Mouse (Mus musculus) limb, embryonic 14.5 days (tissue): ENCODE data around the gene Tmem161a. TPM values are rescaled to one million over a fixed set of nuclear protein-coding genes. Genes with fewer than 3 reads are reported as not detected.

Source experiments
- ATAC-seq: fragments of 200-750 bp; cut with Nextera tagmentation; 2 replicates; pipeline ENCODE4 v1.8.0; 2017; ENCODE audit warnings: low read depth, moderate number of reproducible peaks, moderate TSS enrichment; ENCODE audit not compliant: low FRiP score
- DNase-seq: peaks from one replicate; pipeline ENCODE4 v3.0.0-alpha.2; 2015; ENCODE audit warnings: low spot score
- H3K27ac ChIP-seq: fragments of 300-500 bp; sonication (generic); replicated peaks from 2 replicates; pipeline ENCODE4 v1.5.1; 2014; ENCODE audit warnings: low read depth, mild to moderate bottlenecking, low read length, moderate library complexity, mixed read lengths
- H3K27me3 ChIP-seq: fragments of 300-500 bp; sonication (generic); 2 replicates; pipeline ENCODE4 v1.6.1; 2014; ENCODE audit warnings: low read length, mixed read lengths; ENCODE audit not compliant: control insufficient read depth, insufficient read depth
- H3K36me3 ChIP-seq: fragments of 300-500 bp; sonication (generic); 2 replicates; pipeline ENCODE4 v1.6.1; 2014; ENCODE audit warnings: mild to moderate bottlenecking, low read length, moderate library complexity, mixed read lengths; ENCODE audit not compliant: control insufficient read depth, insufficient read depth
- H3K4me1 ChIP-seq: fragments of 300-500 bp; sonication (generic); 2 replicates; pipeline ENCODE4 v1.6.1; 2014; ENCODE audit warnings: antibody characterized with exemption, low read length, mixed read lengths; ENCODE audit not compliant: control insufficient read depth, insufficient read depth
- H3K4me2 ChIP-seq: fragments of 300-500 bp; sonication (generic); replicated peaks from 2 replicates; pipeline ENCODE4 v1.6.1; 2014; ENCODE audit warnings: low read depth, mild to moderate bottlenecking, low read length, moderate library complexity; ENCODE audit not compliant: severe bottlenecking
- H3K4me3 ChIP-seq: fragments of 300-500 bp; sonication (generic); replicated peaks from 2 replicates; pipeline ENCODE4 v1.5.1; 2014; ENCODE audit warnings: low read length
- H3K9ac ChIP-seq: fragments of 300-500 bp; sonication (generic); 2 replicates; pipeline ENCODE4 v1.6.1; 2014; ENCODE audit warnings: mild to moderate bottlenecking, low read depth, low read length, moderate library complexity; ENCODE audit not compliant: severe bottlenecking
- H3K9me3 ChIP-seq: fragments of 300-500 bp; sonication (generic); 2 replicates; pipeline ENCODE4 v1.6.1; 2016; ENCODE audit warnings: low read length; ENCODE audit not compliant: control insufficient read depth
- POLR2A ChIP-seq: fragments of 200-500 bp; IDR thresholded peaks from 2 replicates; pipeline ENCODE4 v1.8.0; 2012; ENCODE audit warnings: inconsistent platforms, mild to moderate bottlenecking, moderate library complexity, borderline replicate concordance; ENCODE audit not compliant: insufficient read depth, insufficient read length; ENCODE audit errors: extremely low read depth
- WGBS: fragments of 180-500 bp; shearing (Covaris S2); extraction: QIAGEN DNeasy Blood & Tissue Kit; methylation state at CpG from one replicate; pipeline ENCODE4 v1.1.7; 2014; 5-methylcytosine and 5-hydroxymethylcytosine counted together
- polyA plus RNA-seq, 2 experiments: library from polyadenylated mRNA; depleted of rRNA in 1 of 2; stranded (reverse) in 1 of 2; unstranded in 1 of 2; fragments of >200 nt; fragmentation: Nextera tagmentation in 1 of 2; extraction: Ambion mirVana in 1 of 2; gene quantifications; 2 replicates each; pipeline versions ENCODE4 v1.2.1 to v1.2.3; 2012 to 2014

The Tmem161a gene
- polyA plus RNA-seq, 2 experiments = 49.9 to 151 TPM

GRCm38 (mm10) chr8:70152537-70153257, 19.5 kb upstream of the Tmem161a start:
- peak; percentile 79 for DNase-seq
- Histone ChIP-seq H3K4me1 (no peaks in the 10 kb centered on the region), H3K9me3 (no peaks in the 10 kb centered on the region), H3K27ac (no peak overlapping the region), H3K27me3 (no peaks in the 10 kb centered on the region), H3K9ac (no peak overlapping the region), H3K36me3 (no peaks in the 10 kb centered on the region), H3K4me3 (0 out of 2 replicates have a peak overlapping the region, but pooled peaks have one; percentile 10), H3K4me2 (peak overlapping the region; percentile 32)
- 13% methylated on average over 21 of the region's 22 CpGs for WGBS
- no peak for TF ChIP-seq POLR2A
- peak; percentile 94 for ATAC-seq

DNA sequence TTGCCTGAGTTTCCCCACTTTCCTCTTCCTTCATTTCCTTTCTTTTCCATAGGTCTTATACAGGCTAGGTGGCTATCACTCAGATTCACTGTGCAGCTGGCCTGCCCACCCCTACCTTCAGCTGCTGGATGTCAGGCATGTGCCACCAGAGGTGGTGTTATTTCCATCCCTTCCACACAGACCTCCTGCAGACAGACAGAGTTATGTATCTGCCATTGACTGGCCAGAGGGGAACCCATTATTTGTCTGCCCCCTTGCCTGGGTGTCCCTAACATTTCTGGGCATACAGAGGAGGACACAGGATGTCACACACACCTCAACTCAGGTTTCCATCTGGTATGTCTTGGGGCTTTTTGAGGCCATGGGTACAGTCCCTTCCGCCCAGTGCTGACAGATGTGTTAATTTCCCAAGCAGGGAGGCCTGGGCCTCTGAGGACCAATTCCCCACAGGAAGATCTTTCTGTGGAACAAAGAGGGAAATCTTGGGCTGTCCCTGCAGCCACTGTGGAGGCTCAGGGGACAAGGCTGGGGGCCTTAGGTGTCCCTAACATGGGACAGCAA, 14.8 kb upstream of the Tmem161a start:
- Histone ChIP-seq H3K4me1 (no peaks in the 10 kb centered on the region), H3K27me3 (no peaks in the 10 kb centered on the region), H3K4me3 (no peak overlapping the region), H3K9ac (no peak overlapping the region), H3K27ac (no peak overlapping the region), H3K4me2 (no peak overlapping the region), H3K9me3 (no peaks in the 10 kb centered on the region), H3K36me3 (no peaks in the 10 kb centered on the region)
- 95% methylated on average over 1 of the region's 1 CpGs for WGBS
- TF ChIP-seq POLR2A = no peak
- DNase-seq (no peak), ATAC-seq (no peak)

DNA sequence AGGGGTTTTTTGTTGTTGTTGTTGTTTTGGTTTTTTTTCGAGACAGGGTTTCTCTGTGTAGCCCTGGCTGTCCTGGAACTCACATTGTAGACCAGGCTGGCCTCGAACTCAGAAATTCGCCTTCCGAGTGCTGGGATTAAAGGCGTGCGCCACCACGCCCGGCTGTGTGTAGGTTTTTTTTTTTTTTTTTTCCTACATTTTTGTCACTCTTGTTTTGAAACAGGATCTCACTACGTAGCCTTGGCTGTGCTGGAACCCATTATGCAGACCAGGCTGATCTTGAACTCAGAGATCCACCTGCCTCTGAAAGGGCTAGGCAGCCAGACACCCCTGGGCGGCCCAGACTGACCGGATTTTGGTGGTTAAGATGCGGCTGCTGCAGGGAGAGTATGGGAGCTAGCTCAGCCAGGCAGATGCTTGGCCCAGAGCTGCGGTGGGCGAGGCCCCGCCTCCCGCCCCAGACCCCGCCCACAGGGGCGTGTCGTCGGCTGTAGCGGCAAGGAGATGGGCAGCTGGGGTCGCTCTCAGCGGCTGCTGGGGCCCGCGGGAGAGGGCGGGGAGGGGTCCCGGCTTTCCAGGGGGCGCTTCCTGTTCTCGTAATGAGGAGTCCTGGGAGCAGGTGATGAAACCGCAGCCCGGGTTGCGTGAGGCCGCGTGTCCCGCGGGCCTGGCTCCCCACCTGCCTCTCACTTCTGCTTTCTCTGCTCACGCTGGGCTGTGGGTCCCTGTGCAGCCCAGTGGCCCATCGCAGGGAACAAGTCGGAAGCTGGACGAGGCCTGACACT, 13.9 kb upstream of the Tmem161a start:
- peak overlapping the region; percentile 71 for H3K4me2 ChIP-seq
- H3K9me3 ChIP-seq = no peaks in the 10 kb centered on the region
- H3K9ac ChIP-seq = peak overlapping the region; percentile 38; the same call in 1 of the 2 replicates
- H3K27ac ChIP-seq = no peak overlapping the region
- TF ChIP-seq POLR2A = no peak
- DNase-seq (peak; percentile 79), ATAC-seq (peak; percentile 93)
- no peaks in the 10 kb centered on the region for H3K36me3 ChIP-seq
- no peaks in the 10 kb centered on the region for H3K4me1 ChIP-seq
- no peaks in the 10 kb centered on the region for H3K27me3 ChIP-seq
- WGBS = 10% methylated on average over 39 of the region's 40 CpGs
- peak overlapping the region; percentile 50 for H3K4me3 ChIP-seq

- ATAC-seq (no peak), DNase-seq (no peak)
- Histone ChIP-seq H3K36me3 (no peaks in the 10 kb centered on the region), H3K9ac (no peak overlapping the region), H3K27me3 (no peaks in the 10 kb centered on the region), H3K4me3 (no peak overlapping the region), H3K9me3 (no peaks in the 10 kb centered on the region), H3K4me1 (no peaks in the 10 kb centered on the region), H3K27ac (no peak overlapping the region), H3K4me2 (no peak overlapping the region)
- 80% methylated on average over 4 of the region's 4 CpGs for WGBS
- TF ChIP-seq POLR2A = no peak
Observed at GRCm38 (mm10) chr8:70159211-70159610, 12.9 kb upstream of the Tmem161a start.

GRCm38 (mm10) chr8:70160015-70160414, 12.1 kb upstream of the Tmem161a start:
- Histone ChIP-seq H3K9ac (no peak overlapping the region), H3K27me3 (no peaks in the 10 kb centered on the region; the same call in 1 of the 2 replicates), H3K4me3 (no peak overlapping the region), H3K36me3 (no peaks in the 10 kb centered on the region), H3K4me2 (no peak overlapping the region), H3K27ac (no peak overlapping the region), H3K4me1 (no peaks in the 10 kb centered on the region), H3K9me3 (no peaks in the 10 kb centered on the region)
- WGBS = 56% methylated on average over 13 of the region's 13 CpGs
- DNase-seq = no peak
- no peak for TF ChIP-seq POLR2A
- no peak for ATAC-seq
